14 mouse cellular contexts compared by ENCODE assay signal in the genomic region with DNA sequence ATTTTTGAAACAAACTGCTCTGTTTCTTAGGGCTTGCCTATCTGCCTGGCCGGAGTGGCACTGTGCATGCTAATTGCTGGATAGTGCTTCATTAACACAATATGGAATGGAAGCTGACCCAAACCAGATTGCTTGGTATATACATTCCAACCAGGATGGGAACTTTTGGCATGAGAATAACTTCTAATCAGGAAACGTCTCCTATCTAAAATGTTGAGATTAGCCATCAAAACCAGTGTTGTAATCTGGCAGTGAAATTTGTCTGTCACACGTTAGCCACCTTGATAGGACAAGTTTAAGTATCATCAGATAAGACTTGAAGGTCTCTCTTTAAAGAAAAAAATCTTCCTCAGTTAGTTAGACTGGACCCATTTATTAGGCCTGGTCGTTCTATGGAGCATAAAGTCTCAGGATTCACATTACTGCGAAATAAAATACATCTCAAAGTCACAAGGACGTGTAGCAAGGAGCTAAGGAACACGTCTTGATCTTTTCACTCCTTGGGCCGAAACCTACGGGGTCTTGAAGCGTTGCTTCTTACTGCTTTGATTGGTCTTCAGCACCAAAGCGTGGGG. TPM values are rescaled to one million over a fixed set of nuclear protein-coding genes. Genes with fewer than 3 reads are reported as not detected.
DNase-seq lines count a peak whose midpoint lies in the region; ATAC-seq and TF ChIP-seq lines count a peak whose summit lies in the region.
"Had no signal": no experiment of that assay in that cellular context is flagged by ENCODE, and none has a peak within 500 bp of the region (broad histone marks: within the 10 kb centered on the region; RNA-seq: fewer than 3 reads in every experiment).

No protein-coding gene starts in this region.

- ATAC-seq in hindbrain, embryonic 11.5 days (ENCODE audit: low FRiP score): no peak
- ATAC-seq in hindbrain, embryonic 16.5 days: no peak
- no peak for ATAC-seq in embryonic facial prominence, embryonic 15.5 days (ENCODE audit: insufficient number of reproducible peaks, low FRiP score, low TSS enrichment, low read depth)
- no peak for ATAC-seq in midbrain, embryonic 14.5 days (ENCODE audit: low FRiP score, low TSS enrichment)
- ATAC-seq: forebrain, embryonic 13.5 days had no signal

- no peaks in the 10 kb centered on the region for H3K9me3 ChIP-seq in hindbrain, embryonic 11.5 days (ENCODE audit: control insufficient read depth, low read length)
- H3K9me3 ChIP-seq in hindbrain, embryonic 16.5 days (ENCODE audit: control insufficient read depth, low read length): no peaks in the 10 kb centered on the region
- no peaks in the 10 kb centered on the region for H3K9me3 ChIP-seq in embryonic facial prominence, embryonic 15.5 days (replicated peaks)
- no peaks in the 10 kb centered on the region for H3K9me3 ChIP-seq in midbrain, embryonic 14.5 days (ENCODE audit: control insufficient read depth, low read length)
- H3K9me3 ChIP-seq: forebrain, embryonic 13.5 days; liver, embryonic 13.5 days; neural tube, embryonic 12.5 days had no signal

- H3K4me3 ChIP-seq in hindbrain, embryonic 11.5 days (ENCODE audit: low read depth, low read length): no peak overlapping the region
- H3K4me3 ChIP-seq in hindbrain, embryonic 16.5 days (ENCODE audit: low read length): no peak overlapping the region
- peak overlapping the region; percentile 47 for H3K4me3 ChIP-seq in embryonic facial prominence, embryonic 15.5 days (replicated peaks)
- H3K4me3 ChIP-seq in midbrain, embryonic 14.5 days (replicated peaks; ENCODE audit: low read depth, low read length): peak overlapping the region; percentile 39
- H3K4me3 ChIP-seq: forebrain, embryonic 13.5 days; liver, embryonic 13.5 days; neural tube, embryonic 12.5 days had no signal

- no peak for TF ChIP-seq CTCF in brain, embryonic 14.5 days (IDR thresholded peaks at IDR 0.05; ENCODE audit: borderline replicate concordance, extremely low read depth, insufficient read depth, insufficient read length)

- no peak overlapping the region for H3K9ac ChIP-seq in hindbrain, embryonic 11.5 days (ENCODE audit: low read depth, low read length)
- H3K9ac ChIP-seq in hindbrain, embryonic 16.5 days (ENCODE audit: low read depth, low read length): no peak overlapping the region
- H3K9ac ChIP-seq in embryonic facial prominence, embryonic 15.5 days: peak overlapping the region; percentile 18; the same call in 1 of the 2 replicates
- H3K9ac ChIP-seq in midbrain, embryonic 14.5 days (replicated peaks; ENCODE audit: low read length): no peak overlapping the region
- H3K9ac ChIP-seq: forebrain, embryonic 13.5 days; liver, embryonic 13.5 days; neural tube, embryonic 12.5 days had no signal

- intact Hi-C loops in heart, postnatal 25 days (cut with DNase I): no loop called here

- H3K36me3 ChIP-seq in hindbrain, embryonic 11.5 days (ENCODE audit: control insufficient read depth, insufficient read depth, low read length): no peaks in the 10 kb centered on the region
- no peaks in the 10 kb centered on the region for H3K36me3 ChIP-seq in hindbrain, embryonic 16.5 days (ENCODE audit: control insufficient read depth, insufficient read depth, low read length)
- no peaks in the 10 kb centered on the region for H3K36me3 ChIP-seq in embryonic facial prominence, embryonic 15.5 days
- H3K36me3 ChIP-seq in midbrain, embryonic 14.5 days (ENCODE audit: control insufficient read depth, insufficient read depth, low read length): no peaks in the 10 kb centered on the region
- H3K36me3 ChIP-seq: liver, embryonic 13.5 days; neural tube, embryonic 12.5 days had no signal

- peaks cover 13% of the 10 kb centered on the region for H3K4me1 ChIP-seq in hindbrain, embryonic 11.5 days (replicated peaks; ENCODE audit: control insufficient read depth, insufficient read depth, low read length)
- H3K4me1 ChIP-seq in hindbrain, embryonic 16.5 days (ENCODE audit: control insufficient read depth, insufficient read depth, low read depth, low read length): peaks cover 15% of the 10 kb centered on the region
- H3K4me1 ChIP-seq in embryonic facial prominence, embryonic 15.5 days: peaks cover 37% of the 10 kb centered on the region
- H3K4me1 ChIP-seq in midbrain, embryonic 14.5 days (ENCODE audit: control insufficient read depth, insufficient read depth, low read length): peaks cover 9% of the 10 kb centered on the region; the same call in 1 of the 2 replicates
- H3K4me1 ChIP-seq: liver, embryonic 13.5 days had no signal

- no peak overlapping the region for H3K4me2 ChIP-seq in hindbrain, embryonic 11.5 days (replicated peaks; ENCODE audit: low read depth, low read length)
- H3K4me2 ChIP-seq in hindbrain, embryonic 16.5 days (ENCODE audit: low read length): no peak overlapping the region
- peak overlapping the region; percentile 89; the same call in 1 of the 2 replicates for H3K4me2 ChIP-seq in embryonic facial prominence, embryonic 15.5 days (replicated peaks)
- H3K4me2 ChIP-seq in midbrain, embryonic 14.5 days (ENCODE audit: low read length): no peak overlapping the region
- H3K4me2 ChIP-seq: forebrain, embryonic 13.5 days; liver, embryonic 13.5 days had no signal

- H3K27me3 ChIP-seq in hindbrain, embryonic 11.5 days (ENCODE audit: control insufficient read depth, insufficient read depth, low read length): peaks cover 83% of the 10 kb centered on the region
- H3K27me3 ChIP-seq in hindbrain, embryonic 16.5 days (replicated peaks; ENCODE audit: control insufficient read depth, insufficient read depth, low read length): peaks cover 56% of the 10 kb centered on the region
- peaks cover 79% of the 10 kb centered on the region for H3K27me3 ChIP-seq in embryonic facial prominence, embryonic 15.5 days
- H3K27me3 ChIP-seq in midbrain, embryonic 14.5 days (ENCODE audit: control insufficient read depth, insufficient read depth, low read length): peaks cover 89% of the 10 kb centered on the region

- no peak overlapping the region for H3K27ac ChIP-seq in hindbrain, embryonic 11.5 days (ENCODE audit: low read depth, low read length)
- no peak overlapping the region for H3K27ac ChIP-seq in hindbrain, embryonic 16.5 days (ENCODE audit: low read depth, low read length)
- no peak overlapping the region for H3K27ac ChIP-seq in embryonic facial prominence, embryonic 15.5 days (replicated peaks)
- H3K27ac ChIP-seq in midbrain, embryonic 14.5 days (replicated peaks; ENCODE audit: low read depth, low read length): no peak overlapping the region
- H3K27ac ChIP-seq: forebrain, embryonic 13.5 days; liver, embryonic 13.5 days; macrophage; neural tube, embryonic 12.5 days had no signal

- DNase-seq in hindbrain, embryonic 11.5 days (ENCODE audit: low spot score): peak; percentile 50
- peak; percentile 53 for DNase-seq in brain, embryonic 14.5 days (ENCODE audit: low read depth)
- peak; percentile 46 for DNase-seq in midbrain, embryonic 14.5 days
- DNase-seq in adrenal gland, adult 8-10 months: no peak
- DNase-seq in heart, postnatal 25 days (ENCODE audit: low spot score): no peak
- no peak for DNase-seq in gastrocnemius, postnatal 25 days
- DNase-seq: cerebellum, postnatal 36 days; kidney, postnatal 14 days; liver, embryonic 13.5 days had no signal

- WGBS in hindbrain, embryonic 11.5 days: 3% methylated on average over 11 of the region's 11 CpGs
- WGBS in hindbrain, embryonic 16.5 days: 4% methylated on average over 11 of the region's 11 CpGs
- WGBS in embryonic facial prominence, embryonic 15.5 days: 20% methylated on average over 11 of the region's 11 CpGs
- WGBS in midbrain, embryonic 14.5 days: 4% methylated on average over 11 of the region's 11 CpGs

- TF ChIP-seq POLR2A in brain, embryonic 14.5 days (IDR thresholded peaks at IDR 0.05; ENCODE audit: borderline replicate concordance, extremely low read depth, insufficient read depth, insufficient read length, poor library complexity, severe bottlenecking): no peak

RNA-seq across cellular contexts. Expression of gene Pitx2, which starts 2.1 kb away (rescaled TPM):
- 2.9 and 4.9 TPM in 2 replicates for polyA plus RNA-seq in hindbrain, embryonic 11.5 days (2014; fragmentation: Nextera tagmentation; extraction: Ambion mirVana)
- polyA plus RNA-seq in hindbrain, embryonic 16.5 days (2015; fragmentation: Nextera tagmentation; extraction: Ambion mirVana): 2.7 and 3.1 TPM in 2 replicates
- 17.2 and 18.6 TPM in 2 replicates for polyA plus RNA-seq in brain, embryonic 14.5 days (2012; rRNA removed)
- polyA plus RNA-seq in embryonic facial prominence, embryonic 15.5 days (2015; fragmentation: Nextera tagmentation; extraction: Ambion mirVana): 82.5 and 88.3 TPM in 2 replicates
- polyA plus RNA-seq in midbrain, embryonic 14.5 days (2014; fragmentation: Nextera tagmentation; extraction: Ambion mirVana): 27.0 and 27.5 TPM in 2 replicates
- total RNA-seq in adrenal gland, adult 8-10 months (2022): under 1 TPM in 2 of 4 experiments, not detected in 2; 0.12 to 0.31 TPM
- 1 to 10 TPM; 1.3 TPM for total RNA-seq in heart, postnatal 25 days (2021)
- total RNA-seq in gastrocnemius, postnatal 25 days (2021): 10 to 100 TPM in 1 of 2 experiments, 1 to 10 TPM in 1; 5.2 to 24.5 TPM
- polyA plus RNA-seq: macrophage had no signal

Comparison
In these comparisons a context has a peak if more than half of its experiments do, and no peak if none do; other contexts are left out.
1. DNase-seq: peak in hindbrain, embryonic 11.5 days (single experiment), brain, embryonic 14.5 days (single experiment) and midbrain, embryonic 14.5 days (single experiment); none in adrenal gland, adult 8-10 months (single experiment), heart, postnatal 25 days (single experiment) and gastrocnemius, postnatal 25 days (single experiment).
2. H3K4me3 ChIP-seq: peak in embryonic facial prominence, embryonic 15.5 days (single experiment) and midbrain, embryonic 14.5 days (single experiment); none in hindbrain, embryonic 11.5 days (single experiment) and hindbrain, embryonic 16.5 days (single experiment).